Mouse (Mus musculus): ENCODE results near the gene Tssc4.

DNA sequence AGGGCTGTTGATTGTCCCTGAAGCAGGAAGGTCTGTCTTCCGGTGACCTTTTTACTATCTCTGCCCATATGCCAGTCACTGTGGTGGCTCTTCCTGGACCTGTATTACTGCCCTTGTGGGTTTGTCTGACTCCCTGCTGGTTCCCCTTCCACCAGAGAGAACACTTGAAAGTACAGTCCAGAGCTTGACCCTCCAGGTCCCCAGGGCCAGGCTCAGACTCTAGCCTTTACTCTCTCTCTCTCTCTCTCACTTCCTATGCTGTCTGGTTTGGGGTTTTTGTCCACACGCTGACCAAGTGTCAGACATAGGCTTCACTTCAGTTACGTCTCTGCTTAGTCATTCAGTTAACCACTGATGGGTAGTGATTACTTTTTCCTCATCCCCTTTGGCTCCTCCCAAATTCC is 26.1 kb upstream of the Tssc4 start:
- TF ChIP-seq GATA1 (IDR thresholded peaks at IDR 0.05; ENCODE audit: borderline replicate concordance, low read length), result peak; percentile 51; the same call in 1 of the 3 replicates
- TF ChIP-seq FLI1 (IDR thresholded peaks at IDR 0.05; ENCODE audit: low read length), result no peak

Data from megakaryocyte, embryonic 14.5 days (primary cell).